Mouse (Mus musculus): ENCODE data around the gene Tmem254c.
"Not testable (repeated sequence)": the region's sequence is repeated elsewhere in the genome, so short reads cannot be mapped to it uniquely, and the experiment has no call there.

Tmem254c gene

DNA sequence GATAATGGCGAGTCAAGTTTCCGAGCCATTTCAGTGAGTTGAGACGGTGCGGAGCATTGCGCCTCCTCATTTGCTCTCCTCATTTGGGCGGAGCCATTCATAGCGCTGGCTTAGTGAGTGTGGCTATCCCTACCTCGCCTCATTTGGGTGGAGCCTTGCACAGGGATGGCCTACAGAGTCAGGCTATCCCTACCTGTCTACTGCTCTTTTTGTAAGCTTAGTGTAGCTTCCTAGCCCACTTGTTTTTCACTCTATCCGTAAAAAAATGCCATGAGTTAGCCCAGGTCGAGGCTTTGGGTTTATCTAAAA, at the start of gene Tmem254c:
Gene Tmem254c, minus strand, starts transcription at position 31 of the 309 bp plus-strand sequence.
- not testable (repeated sequence) for DNase-seq (ENCODE audit: low read depth, low spot score)

DNA sequence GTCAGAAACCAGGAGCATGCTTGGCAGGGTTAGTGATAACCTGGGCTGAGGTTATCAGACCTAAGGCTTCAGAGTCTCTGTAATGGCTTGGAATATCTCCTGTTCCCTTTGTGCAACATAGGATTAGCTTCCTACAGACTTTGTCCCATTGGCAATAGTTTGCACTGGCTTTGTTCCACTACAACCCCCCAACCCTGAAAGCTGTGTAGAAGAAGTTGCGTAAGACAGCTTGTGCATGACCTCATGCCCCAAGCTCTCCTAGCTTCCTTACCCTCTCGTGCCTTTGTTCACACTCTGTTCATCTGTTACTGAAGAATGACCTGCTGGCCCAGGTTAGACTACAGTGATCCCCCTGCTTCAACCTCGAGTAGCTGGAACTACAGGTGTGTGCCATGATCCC, 30.5 kb upstream of the Tmem254c start:
- not testable (repeated sequence) for DNase-seq (ENCODE audit: low read depth, low spot score)

DNA sequence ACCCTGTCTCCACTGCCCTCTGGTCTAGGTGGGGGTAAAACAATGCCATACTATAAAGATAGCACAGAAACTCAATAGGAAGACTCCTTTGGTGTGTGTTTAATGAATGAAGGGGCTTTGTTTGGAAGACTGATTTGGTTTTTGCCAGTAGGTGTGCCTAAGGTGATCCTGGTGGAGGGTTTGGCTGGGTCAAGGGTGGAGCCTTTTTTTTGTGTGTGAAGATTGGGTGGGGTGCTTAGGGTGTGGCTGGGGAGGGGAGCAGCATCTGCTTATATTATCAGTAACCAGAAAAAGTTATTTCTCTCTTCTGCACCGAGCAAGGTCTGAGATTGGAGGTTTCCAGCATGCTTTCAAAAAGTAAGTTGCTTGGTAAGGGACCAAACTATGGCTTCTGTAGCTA, 14.8 kb upstream of the Tmem254c start, which contains the start of gene Cphx3:
Gene Cphx3, plus strand, starts transcription at position 301 of the 400 bp plus-strand sequence.
- not testable (repeated sequence) for DNase-seq (ENCODE audit: low read depth, low spot score)

DNA sequence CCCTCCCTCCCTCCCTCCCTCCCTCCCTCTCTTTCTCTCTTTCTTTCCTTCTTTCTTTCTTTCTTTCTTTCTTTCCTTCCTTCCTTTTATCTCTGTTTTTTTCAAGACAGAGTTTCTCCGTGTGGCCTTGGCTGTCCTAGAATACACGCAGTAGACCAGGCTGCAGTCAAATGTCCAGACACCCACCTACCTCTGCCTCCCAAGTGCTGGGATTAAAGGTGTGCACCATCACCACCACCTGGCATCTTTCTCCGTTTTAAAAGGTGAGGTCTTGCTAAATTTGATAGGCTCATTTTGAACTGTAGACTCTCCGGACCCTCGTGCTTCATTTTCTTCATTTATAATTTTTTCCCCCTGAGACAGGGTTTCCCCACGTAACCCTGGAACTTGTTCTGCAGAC, 14.1 kb upstream of the Tmem254c start, which contains the start of gene Cphx2:
Gene Cphx2, plus strand, starts transcription at position 301 of the 400 bp plus-strand sequence.
- not testable (repeated sequence) for DNase-seq (ENCODE audit: low read depth, low spot score)

DNA sequence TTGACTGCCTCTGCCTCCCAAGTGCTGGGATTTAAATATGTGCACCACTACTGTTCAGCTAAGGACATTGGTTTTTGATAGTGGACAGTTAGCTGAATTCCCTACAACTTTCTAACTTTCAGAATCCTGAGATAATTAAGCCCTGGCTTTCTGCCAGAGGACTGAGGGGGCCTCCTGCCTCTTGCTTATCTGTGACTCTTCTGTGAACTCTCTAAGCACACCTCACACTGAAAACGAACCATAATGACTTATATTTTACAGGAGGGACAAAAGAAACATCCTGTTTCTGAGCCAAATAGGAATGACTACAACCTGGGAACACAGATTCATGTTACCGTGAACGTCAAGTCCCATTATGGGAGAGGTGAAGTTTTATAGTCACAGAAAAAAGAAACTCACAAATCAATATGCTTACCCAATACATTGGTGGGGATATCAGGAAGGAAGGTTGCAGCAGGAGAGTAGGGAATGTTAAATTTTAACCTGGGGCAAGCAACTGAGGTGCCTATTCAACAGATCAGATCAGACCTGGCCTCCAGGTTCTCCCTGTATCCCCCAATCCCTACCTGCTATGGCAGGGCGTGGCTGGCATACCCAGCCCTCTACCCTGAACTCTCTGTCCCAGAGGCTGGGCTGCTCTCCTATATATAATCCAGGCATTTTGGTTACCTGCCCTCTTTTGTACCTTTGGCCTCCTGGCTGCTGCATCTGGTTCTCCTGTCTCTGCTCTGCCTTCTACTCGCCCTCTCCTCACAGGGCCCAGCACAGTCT, 9.7 kb upstream of the Tmem254c start:
- not testable (repeated sequence) for DNase-seq (ENCODE audit: low read depth, low spot score)

DNA sequence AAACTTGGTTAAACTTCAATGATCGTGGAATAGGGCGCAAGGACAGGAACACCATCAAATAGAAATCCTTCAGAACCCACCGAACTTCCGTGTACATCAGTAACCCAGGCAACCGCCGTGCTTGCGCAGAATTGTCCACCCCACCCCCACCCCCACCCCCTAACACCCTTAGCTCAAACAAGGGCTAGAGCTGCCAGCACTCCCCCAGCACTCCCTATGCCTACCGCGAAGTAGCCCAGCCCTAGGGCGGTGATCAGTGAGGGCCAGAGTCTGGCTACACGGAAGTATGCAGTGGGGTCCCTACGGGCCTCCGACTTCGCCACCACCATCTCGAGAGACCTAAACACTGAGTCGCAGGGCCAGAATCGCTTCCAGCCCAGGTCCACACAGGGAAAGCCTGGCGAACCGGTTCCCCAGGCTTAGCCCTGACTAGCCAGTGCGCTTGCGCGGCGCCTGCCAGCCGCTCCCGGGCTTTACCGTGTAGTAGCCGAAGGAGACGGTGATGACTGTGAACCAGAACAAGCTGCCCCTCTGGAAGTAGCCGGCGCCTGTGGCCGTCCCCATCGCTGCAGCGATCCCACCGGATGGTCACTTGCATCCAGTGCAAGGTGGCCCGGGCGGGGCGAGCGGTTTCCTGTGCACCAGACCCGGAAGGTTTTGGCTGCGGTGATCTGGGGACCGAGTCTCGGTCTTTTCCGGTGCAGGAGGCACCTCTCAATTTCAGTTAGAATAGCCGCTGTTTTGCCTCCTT, 406 bp downstream of the Tmem254c start:
- DNase-seq (ENCODE audit: low read depth, low spot score), result not testable (repeated sequence)

DNA sequence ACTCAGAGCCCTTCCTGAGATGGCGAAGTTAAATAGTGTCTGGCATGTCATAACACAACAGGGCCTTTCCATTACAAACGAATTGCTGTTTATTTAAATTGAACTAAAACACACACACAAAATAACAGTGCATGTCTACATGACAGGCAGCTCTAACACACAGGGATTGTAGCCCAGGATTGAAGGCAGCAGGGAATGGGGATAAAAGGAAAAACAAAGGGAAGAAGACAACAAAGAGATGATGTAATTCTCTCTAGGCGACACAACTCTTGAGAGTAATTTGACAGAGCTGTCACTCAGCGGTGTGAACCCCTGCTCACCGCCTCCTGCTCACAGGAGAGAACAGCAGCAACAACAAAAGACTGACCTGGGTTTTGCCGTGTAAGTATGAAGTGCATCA, 7.8 kb downstream of the Tmem254c start:
- not testable (repeated sequence) for DNase-seq (ENCODE audit: low read depth, low spot score)

DNA sequence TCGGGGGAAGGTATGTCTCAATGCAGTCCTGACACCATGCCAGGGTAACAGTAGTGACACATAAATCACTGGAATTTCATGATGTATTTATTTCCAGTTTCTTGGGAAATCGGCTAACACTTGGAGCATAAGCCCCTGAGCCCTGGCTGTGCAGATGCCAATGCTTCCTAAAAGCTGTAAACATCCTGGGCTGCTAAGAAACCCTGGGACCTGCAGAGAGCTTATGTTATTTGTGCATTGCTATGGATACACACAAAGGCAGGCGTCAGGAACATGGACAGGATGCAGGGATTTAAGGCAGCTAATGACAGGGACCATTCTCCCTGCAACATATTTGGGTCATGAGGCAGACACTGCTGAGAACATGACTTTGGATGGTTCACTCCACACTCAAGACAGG, 9.0 kb downstream of the Tmem254c start:
- DNase-seq (ENCODE audit: low read depth, low spot score), result not testable (repeated sequence)

DNA sequence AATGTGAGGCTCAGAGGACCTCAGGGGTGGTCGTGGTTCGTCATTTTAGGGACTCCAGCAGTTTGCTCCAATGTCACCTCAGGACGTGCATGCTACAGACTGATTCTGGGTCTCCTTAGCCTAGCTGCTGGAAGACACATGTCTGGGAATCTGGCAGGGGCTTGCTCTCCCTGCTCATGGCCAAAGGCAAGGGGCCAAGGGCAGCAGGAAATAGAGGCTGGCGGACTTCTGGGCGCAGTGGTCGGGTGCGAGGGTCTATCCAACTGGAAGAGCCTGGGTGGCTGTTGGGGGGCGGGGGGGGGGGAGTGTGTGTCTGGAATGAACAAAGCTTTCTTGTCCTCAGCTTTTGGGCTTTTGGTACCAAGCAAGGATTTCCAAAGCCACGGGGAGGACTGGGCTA, 18.4 kb downstream of the Tmem254c start:
- not testable (repeated sequence) for DNase-seq (ENCODE audit: low read depth, low spot score)

DNA sequence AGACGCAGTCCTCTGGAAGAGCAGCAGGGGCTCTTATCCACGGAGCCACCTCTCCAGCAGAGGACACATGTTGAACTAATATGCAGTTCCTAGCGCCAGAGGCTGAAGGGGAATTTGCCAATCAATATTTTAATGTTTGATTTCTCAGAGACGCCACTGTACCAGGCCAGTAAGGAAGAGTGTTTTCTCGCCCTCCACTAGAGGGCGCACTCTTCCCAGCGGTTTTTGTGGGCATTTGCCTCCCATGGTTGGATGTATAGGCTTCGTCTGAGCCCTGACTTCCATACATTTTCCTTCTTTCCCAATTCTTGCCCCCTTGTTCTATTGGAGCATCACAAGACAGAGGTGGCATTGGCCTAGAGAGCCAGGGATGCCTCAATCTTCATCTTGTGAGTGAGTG, 20.1 kb downstream of the Tmem254c start:
- DNase-seq (ENCODE audit: low read depth, low spot score), result not testable (repeated sequence)

DNA sequence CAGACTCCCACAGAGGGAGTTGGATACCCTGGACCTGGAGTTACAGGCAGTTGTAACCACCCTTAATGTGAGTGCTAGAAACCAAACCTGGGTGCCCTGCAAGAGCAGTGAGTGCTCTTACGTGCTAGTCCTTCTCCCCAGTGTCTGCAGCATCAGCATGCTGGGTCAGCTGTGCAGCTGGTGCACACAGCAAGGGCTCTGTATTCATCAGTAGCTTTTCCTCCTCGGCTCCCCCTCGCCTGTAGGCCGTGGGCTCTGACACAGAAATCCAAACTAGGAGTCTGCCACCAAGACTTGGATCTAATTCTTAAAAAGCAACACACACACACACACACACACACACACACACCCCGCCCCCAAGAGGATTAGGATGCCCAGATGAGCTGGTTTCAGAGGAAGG, 22.1 kb downstream of the Tmem254c start:
- not testable (repeated sequence) for DNase-seq (ENCODE audit: low read depth, low spot score)

DNA sequence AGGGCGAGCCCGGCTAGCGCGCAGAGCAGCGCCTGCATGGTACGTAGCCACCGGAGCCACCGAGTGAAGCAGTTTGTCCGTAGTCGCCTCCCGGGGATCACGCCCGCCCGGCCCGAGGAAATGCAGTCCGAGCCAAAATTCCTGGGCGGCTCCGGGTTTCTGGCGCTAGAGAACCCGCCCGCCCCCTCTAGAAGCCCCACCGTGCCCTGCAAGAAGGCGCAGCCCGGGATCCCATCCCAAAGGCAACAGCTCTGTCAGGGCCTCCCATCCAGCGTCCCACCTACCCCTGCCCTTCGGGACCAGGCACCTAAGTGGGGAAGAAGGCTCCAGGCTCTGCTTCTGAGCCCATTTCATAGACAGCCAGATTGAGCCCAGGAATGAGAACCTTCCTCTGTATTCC, 24.5 kb downstream of the Tmem254c start, which contains the start of gene Gm9780:
Gene Gm9780, minus strand, starts transcription at position 101 of the 400 bp plus-strand sequence.
- not testable (repeated sequence) for DNase-seq (ENCODE audit: low read depth, low spot score)

DNA sequence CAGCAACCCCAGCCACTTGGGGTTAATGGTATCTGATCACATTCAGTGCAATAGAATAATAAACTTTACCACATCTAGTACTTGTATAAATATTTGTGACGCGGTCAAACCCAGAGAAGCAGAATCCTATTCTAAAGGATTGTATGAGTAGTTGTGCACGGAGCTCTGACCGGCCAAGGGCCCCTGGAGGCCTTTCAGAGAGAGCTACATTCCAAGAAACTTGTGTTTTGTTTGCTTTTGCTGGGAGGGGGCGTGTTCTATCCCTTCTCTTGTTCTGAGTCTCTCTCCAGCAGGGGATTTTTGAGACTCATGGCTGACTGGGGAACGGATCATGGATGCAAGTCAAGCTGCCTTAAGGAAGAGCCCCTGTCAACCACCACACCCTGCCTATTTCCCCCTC, 31.7 kb downstream of the Tmem254c start:
- DNase-seq (ENCODE audit: low read depth, low spot score), result not testable (repeated sequence)

DNA sequence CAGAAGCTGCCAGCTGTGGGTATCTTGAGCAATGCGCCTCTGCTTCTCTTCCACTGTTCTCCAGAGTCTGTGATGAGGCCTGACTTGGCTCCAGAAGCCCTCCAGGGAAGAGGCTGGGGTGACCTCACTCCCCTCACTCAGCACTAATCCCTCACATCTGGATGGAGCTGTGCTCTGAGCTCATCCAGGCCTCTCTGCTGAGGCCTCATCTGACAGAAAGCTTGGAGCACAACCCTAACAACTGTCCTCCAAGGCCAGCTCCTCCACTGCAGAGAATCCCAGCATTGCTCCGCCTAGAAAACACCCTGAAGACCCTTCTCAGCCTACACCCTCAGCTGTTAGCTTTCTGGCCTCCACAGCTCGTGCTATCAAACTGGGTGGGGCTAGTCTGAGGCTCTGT, 32.8 kb downstream of the Tmem254c start:
- DNase-seq (ENCODE audit: low read depth, low spot score), result not testable (repeated sequence)

DNA sequence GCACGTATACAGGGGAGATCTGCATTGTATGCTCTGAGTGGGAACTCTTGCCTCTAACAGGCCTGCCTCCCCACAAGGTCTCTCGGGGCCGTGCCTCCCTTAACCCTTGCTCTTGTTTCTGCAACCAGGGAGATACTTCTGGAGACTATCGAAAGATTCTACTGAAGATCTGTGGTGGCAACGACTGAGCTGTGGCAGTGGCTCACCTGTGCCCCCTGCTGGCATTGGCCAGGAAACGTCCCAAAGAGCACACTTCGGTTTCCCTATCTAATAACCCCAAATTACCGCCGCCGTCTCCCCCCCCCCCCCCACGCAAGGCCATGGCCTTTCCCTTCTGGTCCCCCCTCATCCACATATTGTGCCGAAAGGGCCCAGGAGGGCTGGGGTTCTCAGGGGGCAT, 41.5 kb downstream of the Tmem254c start:
- not testable (repeated sequence) for DNase-seq (ENCODE audit: low read depth, low spot score)

DNA sequence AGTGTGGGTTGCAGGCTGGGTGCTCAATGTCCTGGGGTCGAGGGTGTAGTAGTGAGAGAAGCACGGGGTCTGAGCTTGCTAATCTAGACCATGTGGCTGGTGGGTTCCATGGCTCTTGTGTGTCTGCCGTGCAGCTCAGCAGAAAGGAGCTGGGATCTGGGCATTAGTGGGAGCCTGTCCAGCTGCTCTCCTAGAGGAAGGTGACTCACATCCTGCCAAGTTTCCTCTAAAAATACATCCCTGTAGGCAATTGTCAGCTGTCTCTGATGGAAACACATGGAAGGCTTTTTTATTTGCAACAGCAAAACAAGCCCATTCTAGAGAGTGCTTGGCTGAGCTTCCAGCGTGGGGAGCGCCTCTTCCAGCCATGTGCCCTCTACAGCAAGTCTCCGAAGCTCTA, 44.3 kb downstream of the Tmem254c start:
- not testable (repeated sequence) for DNase-seq (ENCODE audit: low read depth, low spot score)

DNA sequence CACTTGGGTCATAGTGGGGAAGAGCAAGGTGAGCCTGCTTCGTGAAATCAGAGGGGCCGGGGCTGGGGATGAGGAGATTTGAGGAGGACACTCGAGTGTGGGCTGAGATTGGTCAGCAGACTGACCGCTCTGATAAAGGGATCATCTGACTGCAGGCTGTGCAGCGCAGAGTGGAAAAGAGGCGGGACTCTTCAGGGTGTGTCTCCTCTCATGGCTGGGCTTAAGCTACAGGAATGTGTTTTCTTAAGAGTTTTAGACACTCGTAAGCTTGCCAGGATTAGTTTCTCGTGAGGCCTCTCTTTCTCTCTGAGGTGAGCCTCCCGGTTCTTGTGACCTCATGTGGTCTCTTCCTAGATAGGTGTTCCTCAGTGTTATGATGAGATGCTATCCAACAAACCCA, 45.6 kb downstream of the Tmem254c start:
- not testable (repeated sequence) for DNase-seq (ENCODE audit: low read depth, low spot score)

DNA sequence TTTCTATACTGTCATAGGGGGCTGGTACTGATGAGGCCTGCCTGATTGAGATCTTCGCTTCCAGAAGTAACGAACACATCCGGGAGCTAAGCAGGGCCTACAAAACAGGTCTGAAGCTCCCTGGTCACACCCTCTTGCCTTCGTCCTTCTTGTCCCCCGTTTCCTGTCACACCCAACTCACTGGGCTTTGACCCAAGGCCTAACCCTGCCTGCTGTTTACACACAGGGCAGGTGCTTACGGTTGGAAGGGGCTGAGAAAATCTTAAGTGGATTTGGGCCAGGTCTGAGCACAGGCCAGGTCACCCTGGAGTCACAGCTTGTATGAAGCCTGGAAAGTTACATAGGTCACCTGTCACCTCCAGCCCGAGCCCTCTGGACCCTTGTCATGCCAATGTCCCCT, 50.7 kb downstream of the Tmem254c start:
- DNase-seq (ENCODE audit: low read depth, low spot score), result not testable (repeated sequence)

Data from R1 (cell line).